Mouse (Mus musculus) left cerebral cortex, adult 9 months (tissue): Measurements from ENCODE around the gene Arap1.
A peak's percentile ranks its signal among the peaks of the same experiment; 100 is the strongest.

Source experiments
- DNase-seq, 2 experiments: peaks; one replicate each; pipeline ENCODE4 v3.0.0; 2022; ENCODE audit warnings: low spot score in 2 of 2

Arap1 gene

DNA sequence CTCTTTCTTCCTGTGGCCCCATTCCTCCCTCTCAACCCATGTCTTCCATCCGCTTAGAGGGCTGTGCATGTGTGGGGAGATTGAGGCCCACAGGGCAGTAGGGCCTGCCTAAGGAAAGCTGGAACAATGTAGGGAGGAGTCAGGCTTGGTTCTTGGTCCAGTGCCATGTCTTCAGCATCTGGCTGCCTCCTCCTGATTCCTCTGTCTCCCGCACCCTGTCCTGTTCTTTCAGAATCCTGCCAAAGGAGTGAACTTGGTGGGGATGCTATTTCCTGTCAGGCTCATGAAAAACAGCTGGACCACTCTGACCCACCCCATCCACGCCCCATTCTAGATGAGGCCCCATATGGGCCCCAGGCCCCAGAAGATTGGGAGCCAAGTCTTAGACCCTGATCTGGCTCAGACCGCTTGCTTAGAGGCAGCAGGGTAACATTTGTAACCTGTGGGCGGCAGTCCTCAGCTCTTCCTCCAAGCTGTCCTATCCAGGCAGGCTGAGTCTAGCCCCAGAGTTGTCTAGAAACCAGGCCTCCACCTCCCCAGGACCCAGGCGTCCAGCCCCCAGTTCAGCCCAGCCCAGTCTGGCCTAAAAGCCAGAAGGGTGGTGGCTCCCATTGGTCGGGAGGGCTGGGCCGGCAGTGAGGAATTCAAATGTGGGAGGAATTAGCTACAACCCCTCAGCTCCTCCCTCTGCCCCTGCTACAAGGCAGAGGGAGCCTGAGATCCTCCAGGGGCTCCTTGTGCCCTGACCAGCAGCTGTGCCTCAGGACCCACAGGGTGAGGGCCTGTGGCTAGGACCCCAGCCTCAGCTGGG lies 46.0 kb downstream of the Arap1 start:
- DNase-seq, result no peak

DNA sequence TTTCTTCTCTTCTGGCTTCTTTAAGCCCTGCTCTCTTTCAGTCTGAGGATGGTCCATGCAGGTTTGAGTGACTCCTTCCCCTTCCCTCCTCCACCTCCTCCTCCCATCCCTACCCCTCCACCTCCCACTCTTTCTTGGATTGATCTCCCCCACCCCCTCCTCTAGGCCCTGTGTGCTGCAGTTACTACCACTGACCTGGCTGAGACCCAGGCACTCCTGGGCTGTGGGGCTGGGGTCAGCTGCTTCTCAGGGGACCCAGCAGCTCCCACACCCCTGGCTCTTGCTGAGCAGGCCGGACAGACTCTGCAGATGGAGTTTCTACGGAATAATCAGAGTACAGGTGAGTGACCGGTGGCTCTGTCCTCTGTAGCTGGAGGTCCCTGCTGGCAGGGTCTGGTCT lies 46.7 kb downstream of the Arap1 start:
- no peak for DNase-seq

DNA sequence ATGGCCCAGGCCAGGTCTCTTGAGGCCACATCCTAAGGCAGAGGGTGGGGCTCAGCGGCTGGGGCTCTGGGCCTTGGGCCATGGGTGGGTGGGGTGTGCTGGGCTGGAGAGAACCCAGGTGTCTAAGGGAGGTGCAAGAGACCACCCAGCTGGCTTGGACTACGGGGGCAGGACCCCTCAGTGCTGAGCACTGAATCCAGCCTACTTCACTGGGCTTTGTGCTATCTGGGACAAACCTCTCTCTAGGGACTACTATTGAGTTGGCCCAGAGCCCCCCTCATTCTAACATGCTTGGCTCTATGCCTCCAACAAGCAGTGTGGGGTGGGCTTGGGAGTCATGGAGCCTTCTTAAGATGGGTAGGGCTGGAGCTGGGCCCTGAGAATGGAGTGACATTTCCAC lies 47.6 kb downstream of the Arap1 start:
- DNase-seq, result no peak

DNA sequence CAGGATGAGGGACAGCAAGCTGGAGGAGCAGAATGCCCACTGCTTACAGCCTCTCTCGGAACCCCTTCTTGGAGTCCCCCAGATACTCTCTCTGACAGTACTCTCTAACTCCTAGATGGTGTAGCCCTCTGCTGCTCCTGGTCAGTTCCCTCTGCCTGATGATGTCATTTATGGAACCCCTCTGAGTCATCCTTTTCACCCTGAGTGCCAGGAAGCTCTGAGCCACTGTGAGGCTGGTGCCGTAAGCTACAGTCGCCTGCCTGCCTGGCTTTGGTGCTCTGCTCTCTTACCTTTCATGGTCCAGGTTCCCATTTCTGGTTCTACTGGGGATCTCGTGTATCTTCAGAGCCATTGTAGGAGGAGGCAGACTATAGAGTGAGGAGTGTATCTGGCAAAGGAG lies 49.3 kb downstream of the Arap1 start:
- DNase-seq, result no peak

DNA sequence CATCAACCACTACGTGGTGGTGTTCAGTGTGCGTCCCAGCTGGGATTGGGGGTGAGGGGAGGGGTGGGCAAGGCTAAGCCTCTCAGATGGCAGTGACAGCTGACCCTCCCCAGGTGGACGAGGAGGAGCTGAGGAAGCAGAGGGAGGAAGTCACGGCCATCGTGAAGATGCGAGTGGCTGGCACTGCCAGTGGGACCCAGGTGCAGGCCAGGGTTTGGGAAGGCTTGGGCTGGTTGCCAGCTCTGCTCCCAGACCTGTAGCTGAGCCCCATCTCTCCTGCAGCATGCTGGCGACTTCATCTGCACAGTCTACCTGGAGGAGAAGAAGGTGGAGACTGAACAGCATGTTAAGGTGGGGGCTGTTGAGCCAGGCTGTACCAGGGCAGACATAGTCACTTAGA lies 53.6 kb downstream of the Arap1 start:
- DNase-seq, result no peak

DNA sequence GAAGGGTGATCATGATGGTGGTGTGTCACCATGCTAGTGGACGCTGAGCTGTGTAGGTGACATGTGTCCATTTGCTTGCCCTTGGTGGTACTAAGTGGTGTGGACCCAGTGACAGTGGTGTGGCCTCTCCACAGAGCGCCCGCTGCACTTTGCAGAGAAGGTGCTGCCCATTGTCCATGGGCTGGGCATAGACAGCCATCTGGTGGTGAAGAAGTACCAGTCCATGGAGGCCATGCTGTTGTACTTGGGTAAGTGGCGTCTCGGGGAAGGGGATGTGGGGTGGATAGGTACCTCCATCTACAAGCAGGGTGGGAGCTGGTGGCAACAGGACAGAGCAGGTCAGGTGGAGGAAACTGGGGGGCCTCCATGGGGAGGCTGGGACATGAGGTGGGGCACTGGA lies 56.0 kb downstream of the Arap1 start:
- DNase-seq, result no peak

DNA sequence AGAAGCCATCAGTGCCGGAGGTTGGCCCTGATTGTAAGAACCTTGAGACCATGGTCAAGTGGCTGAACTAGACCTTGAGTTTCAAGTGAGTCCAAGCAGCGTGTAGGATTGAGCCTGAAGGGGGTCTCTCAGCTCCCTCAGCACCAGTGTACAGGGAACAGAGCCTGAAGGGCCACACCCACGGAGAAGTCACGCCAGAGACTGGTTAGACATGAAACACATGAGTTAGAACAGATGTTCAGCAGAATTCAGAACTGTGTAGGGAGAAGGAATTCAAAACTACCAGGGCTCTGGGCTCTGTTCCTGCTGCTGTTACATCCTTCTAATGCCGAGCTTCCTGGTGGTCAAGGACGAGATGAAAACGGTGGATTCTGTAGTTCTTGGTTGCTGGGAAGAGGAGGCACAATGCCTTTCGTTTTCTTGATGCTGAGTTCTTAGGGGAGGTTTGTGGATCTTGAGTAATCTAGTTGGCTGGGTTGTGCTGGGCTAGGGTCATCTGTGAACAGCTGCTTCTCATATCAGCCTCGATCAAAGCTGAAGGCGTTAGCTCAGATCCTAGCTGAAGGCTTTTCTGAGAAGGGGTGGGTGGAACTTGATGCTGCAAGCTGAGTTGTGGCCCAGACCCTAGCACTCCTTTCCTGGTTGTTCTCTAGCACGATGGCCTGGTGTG lies 62.5 kb downstream of the Arap1 start, which contains the start of gene Gm45837:
Gm45837 (plus strand) TSS at position 620 of the 670 bp plus-strand sequence.
- DNase-seq, result no peak

DNA sequence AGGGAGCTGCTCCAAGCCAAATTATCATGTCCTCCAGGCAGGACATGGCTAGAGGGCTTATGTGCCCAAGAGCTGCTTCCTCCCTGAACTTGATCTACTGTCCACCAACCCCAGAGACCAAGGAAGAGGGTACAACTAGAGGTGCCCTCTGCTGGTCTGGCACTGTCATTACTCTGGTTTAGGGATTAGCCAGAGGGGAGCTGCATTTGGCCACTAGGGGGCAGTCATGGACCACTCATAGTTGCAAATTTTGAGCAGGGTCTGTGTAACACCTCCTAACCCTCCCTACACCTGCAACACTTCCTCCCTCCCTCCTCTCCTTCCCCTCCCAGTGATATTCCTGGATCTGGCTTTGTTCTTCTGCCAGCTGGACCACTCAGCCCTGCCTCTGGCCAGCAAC lies 64.9 kb downstream of the Arap1 start:
- DNase-seq, result peak in 1 of 2 experiments; percentile 92

DNA sequence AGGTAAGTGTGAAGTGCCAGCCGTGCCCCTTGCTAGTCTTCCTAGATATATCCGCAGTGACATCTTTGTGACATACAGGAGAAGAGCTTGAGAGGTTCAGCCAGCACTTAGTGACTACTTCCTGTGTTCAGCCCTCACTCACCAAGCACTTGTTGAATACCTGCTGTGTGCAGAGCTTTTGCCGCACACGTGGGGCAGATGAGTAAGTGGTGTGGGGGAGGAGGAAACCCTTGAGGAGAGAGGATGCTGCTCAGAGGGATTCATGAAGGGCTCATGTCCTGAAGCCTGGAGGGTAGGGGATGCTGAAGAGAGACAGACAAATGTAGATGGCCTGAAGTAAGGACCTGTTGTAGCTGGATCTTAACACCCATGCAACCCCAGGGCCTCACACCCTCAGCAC lies 66.3 kb downstream of the Arap1 start:
- DNase-seq, result peak in 1 of 2 experiments; percentile 45

DNA sequence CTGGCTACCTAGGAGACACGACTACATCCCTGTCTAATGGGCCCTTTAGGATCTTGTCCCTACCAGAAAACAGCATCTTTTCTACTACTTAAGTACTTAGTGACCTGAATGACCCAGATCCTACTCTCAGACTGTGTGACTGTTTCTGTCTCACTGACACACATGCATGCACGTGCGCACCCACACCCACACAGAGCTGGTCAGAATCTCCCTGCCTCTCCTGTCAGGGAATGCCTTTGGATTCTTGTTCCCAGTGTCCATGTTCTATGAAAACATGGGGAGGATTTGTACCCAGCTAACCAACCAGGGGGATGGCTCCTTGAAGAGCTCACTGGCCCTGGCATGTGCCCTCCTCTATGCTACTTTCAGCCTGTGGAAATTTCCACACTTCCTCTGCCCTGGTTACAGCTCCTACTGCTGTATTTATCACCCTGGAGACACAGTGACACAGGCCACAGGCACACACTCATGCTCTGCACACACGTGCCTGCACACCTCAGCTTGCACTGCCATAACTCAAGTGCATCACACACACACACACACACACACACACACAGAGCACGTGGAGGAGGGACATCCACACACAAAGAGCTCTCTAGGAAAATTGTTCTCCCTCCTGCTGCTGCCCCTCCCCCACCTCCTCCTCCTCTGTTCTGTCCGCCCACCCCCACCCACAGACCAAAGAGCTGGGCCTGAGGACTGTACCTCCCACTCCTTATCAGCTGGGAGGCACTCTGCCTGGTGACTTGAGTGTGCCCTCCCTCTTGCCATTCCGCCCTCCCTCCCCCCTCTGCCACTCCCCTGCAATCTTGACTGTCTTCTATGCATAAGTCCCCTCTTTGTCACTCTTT lies 67.0 kb downstream of the Arap1 start:
- DNase-seq, result peak; percentile 40 to 64

DNA sequence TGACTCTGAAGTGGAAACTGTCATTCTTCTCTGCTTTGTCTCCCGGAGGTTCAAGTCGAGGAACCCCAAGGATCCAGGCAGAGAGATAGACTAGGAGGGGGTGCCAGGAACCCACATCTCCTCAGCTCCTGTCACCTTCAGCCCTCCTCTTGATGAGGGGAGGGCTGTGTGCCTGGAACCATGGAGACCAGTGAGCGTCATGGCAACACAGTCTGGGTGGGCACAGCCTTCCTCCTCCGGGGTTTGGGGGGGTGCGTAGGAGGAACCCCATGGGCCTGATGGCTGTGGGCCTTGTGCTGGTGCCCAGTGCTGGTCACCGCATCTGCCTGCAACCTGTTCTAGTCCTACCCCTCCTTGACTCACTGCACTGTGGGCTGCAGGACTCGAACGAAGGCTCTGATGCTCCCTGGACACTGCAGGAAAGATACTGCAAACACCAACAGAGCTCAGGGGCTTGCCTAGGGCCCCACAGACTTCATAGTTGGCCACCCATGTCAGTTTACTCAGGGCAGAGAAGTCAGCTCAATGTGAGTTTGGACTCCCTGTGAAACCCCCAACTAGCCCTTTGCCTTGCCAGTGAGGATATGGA lies 67.7 kb downstream of the Arap1 start:
- DNase-seq, result no peak

DNA sequence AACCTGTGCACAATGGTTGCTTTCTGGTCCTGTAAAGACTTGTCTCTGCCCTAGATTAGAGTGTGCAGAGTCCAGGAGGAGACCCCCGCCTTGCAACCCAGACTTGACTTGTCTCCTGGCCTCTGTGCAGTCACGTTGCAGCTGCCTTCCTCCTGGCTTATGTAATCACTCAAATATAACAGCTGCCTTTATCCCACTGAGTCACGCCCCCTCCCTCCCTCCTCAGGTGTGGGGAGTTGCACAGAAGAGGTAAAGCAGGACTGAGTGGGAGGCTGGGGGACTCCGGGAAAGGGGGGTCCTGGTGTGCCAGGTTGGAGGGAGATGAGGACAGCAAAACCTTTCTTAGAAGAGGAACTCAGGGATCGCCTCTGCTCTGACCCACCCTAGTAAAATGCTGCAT lies 68.5 kb downstream of the Arap1 start:
- no peak for DNase-seq

DNA sequence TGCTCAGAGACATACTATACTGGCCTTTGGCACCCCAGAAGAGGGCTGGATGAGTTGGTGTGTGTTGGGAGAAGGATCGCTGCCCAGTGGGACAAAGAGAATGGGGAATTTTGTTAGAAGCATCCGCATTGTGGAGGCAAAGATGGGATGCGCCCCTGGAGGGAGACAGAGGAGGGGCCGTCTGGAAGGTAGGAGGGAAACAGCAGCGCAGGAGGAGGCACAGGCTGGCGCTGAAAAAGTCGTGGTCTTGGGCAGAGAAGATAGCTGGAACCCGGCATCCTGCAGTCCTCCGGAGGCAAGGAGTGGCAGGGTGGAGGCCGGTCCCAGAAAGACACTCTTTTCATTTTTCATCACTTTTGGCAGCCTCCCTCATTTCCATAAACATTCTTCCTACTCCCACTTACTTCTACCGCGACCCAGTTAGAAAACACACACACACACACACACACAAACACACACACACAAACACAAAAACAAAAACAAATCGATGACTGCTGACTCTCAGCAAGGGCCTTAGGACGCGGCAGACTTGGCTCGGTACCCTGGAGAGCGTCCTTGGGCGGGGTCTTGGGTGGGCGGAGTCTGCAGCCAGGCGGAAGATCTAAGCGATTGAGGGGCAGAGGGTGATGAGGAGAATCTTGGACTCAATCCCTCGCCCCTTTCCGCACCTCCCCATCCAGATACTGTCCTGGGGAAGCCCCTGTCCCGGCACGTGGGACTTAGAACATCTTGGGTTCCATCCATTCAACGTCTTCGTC lies 71.3 kb downstream of the Arap1 start:
- peak in 1 of 2 experiments; percentile 51 for DNase-seq

DNA sequence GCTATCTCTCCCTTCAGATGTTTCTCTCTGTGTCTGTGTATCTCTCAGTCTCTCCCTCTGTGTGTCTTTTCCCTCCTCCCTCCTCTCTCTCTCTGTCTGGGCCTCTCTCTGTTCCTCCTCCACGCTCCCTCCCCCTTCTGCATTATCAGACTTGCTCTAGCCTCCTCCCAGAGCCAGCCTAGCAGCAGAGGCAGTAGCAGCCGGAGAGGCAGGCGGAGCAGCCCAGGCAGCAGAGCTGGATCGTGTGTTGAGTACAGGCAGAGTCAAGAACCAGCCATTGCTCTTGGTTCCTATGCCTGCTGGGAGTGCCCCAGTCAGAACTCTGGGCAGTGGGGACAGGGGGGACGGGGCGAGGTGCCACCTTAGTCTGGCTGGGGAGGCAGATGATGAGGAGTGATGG lies 73.7 kb downstream of the Arap1 start, which contains the start of gene Pde2a:
Pde2a (plus strand) TSS at position 163 of the 400 bp plus-strand sequence.
- DNase-seq, result peak; percentile 78 to 88

DNA sequence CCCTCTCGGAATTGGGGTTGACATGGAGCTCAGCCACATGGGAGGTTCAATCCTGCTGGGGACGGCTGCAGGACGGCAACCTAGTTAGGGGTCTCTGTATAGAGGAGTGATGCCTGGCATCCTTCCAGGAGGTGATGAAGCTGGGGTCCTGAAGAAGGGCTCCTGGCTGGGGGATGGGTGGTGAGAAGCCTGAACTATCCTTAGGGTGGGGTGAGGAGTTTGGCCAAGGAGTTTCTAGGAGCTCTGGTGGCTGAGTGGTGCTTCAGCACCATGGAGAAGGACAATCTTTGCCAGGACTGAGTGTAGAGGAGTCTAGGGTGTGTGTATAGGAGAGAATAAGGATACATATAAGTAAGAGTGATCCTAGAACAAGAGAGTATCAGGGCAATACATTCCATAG lies 74.2 kb downstream of the Arap1 start:
- no peak for DNase-seq

DNA sequence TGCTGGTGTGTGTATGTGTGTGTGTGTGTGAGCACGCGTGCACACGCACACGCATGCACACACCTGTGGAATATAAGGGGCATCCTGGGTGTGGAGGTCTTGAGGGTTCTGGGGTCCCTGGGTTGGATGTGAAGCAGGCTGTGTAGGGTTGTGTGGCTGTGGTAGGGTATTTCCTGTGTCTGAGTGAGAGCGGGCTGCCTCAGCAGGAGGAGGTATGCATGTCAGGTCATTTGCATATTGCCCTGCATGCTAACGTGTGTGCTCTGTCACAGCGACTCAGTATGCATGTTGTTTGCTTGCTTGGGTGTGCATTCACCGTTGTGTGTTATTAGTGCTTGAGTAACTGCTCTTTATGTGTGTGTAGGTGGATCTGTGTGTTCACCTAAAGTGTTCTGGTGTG lies 74.8 kb downstream of the Arap1 start:
- DNase-seq, result no peak

DNA sequence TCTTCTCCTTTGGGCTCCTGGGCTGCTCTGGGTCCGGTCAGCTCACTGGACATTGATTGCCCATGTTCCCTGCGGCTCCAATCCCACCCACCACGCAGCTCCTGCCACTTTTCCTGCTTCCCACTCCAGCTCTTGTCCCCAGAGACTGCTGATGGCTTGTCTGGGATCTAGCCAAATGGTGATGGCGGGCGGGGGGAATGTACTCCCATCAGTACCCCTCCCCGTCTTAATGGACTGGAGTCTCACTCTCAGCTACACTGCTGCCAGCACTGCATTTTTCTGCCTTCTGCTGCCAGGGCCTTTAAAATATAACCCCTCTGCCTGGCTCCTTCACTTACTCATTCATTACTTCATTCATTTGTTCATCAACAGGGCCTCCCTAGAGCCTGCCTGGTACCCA lies 76.1 kb downstream of the Arap1 start:
- DNase-seq, result no peak

DNA sequence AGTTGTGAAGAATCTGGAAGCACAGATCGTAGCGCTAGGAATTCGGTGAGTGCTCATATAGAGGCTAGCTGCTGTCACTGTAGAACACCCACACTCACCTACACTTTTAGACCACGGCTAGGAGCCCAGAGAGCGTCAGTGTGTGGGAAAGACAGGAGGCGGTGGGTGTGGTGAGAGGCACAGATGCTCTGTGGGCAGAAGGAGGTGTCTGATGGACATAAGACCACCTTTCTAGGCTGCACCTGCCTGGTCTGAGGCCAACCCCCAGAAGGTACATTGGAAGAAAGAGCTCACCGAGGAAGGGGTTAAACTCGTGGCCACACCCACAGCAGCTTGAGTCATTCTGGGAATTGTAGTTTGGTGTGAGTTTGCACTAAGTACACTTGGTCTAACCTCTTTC lies 78.8 kb downstream of the Arap1 start:
- peak in 1 of 2 experiments; percentile 78 for DNase-seq

DNA sequence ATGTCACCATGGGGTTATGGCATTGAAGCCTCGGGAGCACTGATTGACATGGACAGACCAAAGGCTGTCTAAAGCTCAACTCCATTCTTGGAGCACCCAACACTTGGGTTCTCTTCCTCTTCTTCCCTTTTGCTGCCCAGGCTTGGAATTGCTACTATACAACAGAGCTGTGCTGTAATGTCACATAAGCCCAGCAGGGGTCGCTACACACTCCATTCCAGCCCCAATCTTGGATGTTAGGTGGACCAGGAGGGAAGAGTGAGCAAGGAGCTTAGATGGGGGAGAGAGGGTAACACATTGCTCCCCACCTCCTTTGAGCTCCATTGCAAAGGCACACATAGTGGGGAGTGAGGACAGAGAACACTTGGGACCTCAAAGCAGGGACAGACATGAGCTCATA lies 79.9 kb downstream of the Arap1 start:
- peak in 1 of 2 experiments; percentile 72 for DNase-seq

DNA sequence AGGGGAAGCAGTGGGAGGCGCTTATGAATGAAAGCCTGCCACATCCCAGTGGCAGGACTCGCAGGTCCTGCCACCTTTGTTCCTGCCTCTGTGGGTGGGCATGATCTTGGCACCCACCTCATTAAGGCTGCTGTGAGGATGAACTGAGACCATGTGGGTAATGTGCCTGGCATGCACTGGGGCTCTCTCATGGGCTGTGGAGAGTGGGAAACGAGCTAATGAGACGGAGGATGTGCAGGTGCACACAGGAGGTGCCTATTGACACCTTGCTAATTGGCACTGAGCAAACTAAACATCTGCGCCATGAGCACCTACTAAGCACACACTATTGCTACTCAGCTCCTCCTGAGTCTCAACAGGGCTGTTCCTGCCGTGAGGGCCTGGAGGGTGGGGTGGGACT lies 87.2 kb downstream of the Arap1 start:
- DNase-seq, result no peak

DNA sequence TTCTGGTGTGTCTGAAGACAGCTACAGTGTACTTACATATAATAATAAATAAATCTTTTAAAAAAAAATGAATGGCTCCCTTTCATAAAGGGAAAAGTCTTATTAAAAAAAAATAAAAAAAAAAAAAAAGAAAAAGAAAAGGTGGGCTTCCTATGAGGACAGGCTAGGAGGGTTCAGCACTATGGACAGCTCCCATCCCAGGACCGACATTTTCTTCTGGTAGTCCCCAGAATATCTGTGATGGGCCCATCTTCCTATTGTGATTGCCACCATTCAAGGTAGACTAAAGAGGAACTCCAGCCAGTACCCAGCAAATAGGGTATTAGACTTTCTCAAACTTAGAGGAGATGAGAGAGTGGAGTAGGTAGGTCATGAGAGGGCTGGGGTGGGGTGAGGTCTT lies 90.0 kb downstream of the Arap1 start:
- no peak for DNase-seq
